Mouse (Mus musculus): ENCODE results near the gene Mical2. TPM values are rescaled to one million over a fixed set of nuclear protein-coding genes. Genes with fewer than 3 reads are reported as not detected.

Mical2 gene
- polyA plus RNA-seq, 1 experiment from 2014 or later = 12.5 TPM

DNA sequence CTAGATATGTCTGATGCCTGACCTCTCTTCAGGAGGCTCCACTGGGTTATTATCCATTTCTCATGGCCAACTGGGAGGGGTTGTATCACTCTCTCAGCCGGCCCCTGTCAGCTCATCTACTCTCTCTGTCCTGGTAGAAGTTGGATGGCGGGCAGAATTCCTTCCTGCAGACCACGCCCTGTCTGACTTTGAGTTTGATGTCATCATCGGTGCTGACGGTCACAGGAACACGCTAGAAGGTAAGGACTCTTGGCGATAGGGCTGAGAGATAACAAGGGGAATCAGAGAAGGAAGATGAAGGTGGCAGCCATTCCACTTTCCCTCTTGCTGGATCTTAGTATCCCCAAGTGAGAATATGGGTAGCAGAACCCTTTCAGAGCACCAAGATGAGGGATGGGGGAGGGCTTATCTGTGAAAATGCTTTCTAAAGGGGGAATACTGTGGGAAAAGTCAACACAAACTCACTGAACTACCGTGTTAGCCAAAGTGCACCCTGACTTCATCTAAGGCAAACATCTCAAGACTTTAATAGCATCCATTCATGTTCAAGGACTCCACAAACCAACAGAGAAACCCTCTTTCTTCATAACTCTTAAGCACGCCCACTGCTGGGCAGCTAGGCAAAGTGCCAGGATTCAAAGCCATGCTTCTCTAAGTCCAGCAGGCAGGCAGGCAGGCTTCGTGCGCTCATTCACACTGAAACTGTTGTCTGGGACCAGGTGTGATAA lies 83.8 kb downstream of the Mical2 start:
- Histone ChIP-seq H3K36me3 (no peaks in the 10 kb centered on the region), H3K9me3 (no peaks in the 10 kb centered on the region), H3K27ac (peak overlapping the region; percentile 50; the same call in 1 of the 2 replicates), H3K4me2 (no peak overlapping the region), H3K27me3 (replicated peaks) (no peaks in the 10 kb centered on the region), H3K9ac (no peak overlapping the region), H3K4me1 (no peaks in the 10 kb centered on the region), H3K4me3 (replicated peaks) (no peak overlapping the region)
- 0 out of 2 replicates have a peak, but pooled peaks have one; percentile 45 for ATAC-seq (ENCODE audit: insufficient read depth, low FRiP score, low read depth)
- 72% methylated on average over 11 of the region's 11 CpGs for WGBS

DNA sequence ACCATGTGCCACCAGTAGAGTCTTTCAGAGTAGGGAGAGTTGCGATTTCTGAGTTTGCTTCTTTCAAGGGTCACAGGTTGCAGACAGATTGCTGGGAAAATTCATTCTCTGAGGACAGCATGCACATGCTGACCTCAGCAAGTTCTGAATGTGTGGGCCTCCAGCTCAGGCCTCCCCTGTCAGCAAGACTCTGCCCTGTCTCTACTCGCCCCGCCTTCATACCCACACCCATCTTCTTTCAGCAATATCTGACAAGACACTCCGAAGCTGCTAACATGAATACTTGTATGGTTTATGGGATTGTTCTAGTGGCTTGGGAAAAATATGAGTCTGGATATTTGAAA lies 84.3 kb downstream of the Mical2 start:
- Histone ChIP-seq H3K27ac (peak overlapping the region; percentile 50; the same call in 1 of the 2 replicates), H3K4me2 (no peak overlapping the region), H3K9ac (no peak overlapping the region), H3K4me1 (no peaks in the 10 kb centered on the region), H3K9me3 (no peaks in the 10 kb centered on the region), H3K27me3 (replicated peaks) (no peaks in the 10 kb centered on the region), H3K4me3 (replicated peaks) (no peak overlapping the region), H3K36me3 (no peaks in the 10 kb centered on the region)
- WGBS = 77% methylated on average over 4 of the region's 4 CpGs
- no peak for ATAC-seq (ENCODE audit: insufficient read depth, low FRiP score, low read depth)

DNA sequence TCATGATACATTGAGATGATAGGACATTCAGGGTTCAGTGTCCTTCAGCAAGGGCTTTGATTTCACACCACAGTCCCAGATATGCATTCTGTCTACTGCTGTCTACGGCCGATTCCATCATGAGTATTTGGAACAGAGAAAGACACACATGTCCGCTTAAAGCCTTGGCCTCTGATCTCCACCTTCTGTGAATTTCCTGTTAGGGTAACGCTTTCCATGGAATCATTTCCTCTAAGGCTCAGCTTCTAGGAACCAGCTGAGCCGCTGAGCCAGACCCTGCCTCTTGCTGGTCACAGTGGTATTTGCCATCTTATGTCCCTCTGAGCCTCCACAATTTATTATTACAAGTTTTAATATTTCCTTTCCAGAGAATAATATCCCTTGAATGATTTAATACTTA lies 87.6 kb downstream of the Mical2 start:
- Histone ChIP-seq H3K27me3 (replicated peaks) (no peaks in the 10 kb centered on the region), H3K4me2 (no peak overlapping the region), H3K4me3 (replicated peaks) (no peak overlapping the region), H3K27ac (no peak overlapping the region), H3K9ac (no peak overlapping the region), H3K4me1 (no peaks in the 10 kb centered on the region), H3K36me3 (no peaks in the 10 kb centered on the region), H3K9me3 (no peaks in the 10 kb centered on the region)
- no peak for ATAC-seq (ENCODE audit: insufficient read depth, low FRiP score, low read depth)
- WGBS = 70% methylated on average over 5 of the region's 5 CpGs

DNA sequence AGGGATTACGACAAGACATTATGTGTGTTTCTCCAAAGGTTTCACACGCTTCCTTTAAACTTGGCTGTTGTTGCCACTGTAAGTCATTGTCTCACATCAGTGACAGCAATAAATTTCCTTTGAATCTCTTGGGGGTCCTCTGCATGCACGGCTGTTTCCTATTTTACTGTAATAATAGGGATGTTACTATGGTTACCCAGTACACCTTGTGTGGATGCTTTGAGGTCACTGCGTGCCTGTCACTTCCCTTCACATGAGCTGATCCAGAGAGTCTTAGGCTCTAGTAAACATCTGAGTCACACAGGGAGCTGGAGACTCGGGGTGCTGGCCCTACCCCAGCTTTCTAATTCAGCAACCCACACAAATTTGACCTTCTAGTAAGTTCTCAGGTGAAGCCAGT lies 88.0 kb downstream of the Mical2 start:
- Histone ChIP-seq H3K4me2 (no peak overlapping the region), H3K4me3 (replicated peaks) (no peak overlapping the region), H3K9me3 (no peaks in the 10 kb centered on the region), H3K27me3 (replicated peaks) (no peaks in the 10 kb centered on the region), H3K4me1 (no peaks in the 10 kb centered on the region), H3K9ac (no peak overlapping the region), H3K36me3 (no peaks in the 10 kb centered on the region), H3K27ac (no peak overlapping the region)
- 54% methylated on average over 5 of the region's 5 CpGs for WGBS
- ATAC-seq (ENCODE audit: insufficient read depth, low FRiP score, low read depth) = no peak

DNA sequence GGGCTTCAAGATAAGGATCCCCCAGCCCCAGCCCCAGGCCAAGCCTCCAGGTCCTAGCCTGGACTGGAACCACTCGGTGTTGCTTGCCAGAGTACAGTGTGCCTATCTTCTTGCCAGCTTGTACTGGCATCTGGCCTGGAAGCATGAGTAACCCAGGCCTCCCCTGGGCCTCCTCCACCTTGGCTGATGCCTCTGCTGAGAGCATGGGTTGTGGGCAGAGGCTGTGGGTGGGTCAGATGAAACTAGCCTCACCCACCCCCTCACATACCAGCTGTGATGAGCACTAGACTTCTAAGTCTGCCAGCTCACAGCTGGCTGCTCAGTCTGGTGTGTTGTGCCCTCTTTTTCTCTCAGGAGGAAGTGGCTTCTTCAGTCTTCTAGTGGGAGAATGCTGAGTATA lies 90.6 kb downstream of the Mical2 start:
- Histone ChIP-seq H3K4me1 (0 out of 2 replicates have a peak, but pooled peaks cover 3% of the 10 kb centered on the region), H3K27ac (no peak overlapping the region), H3K4me2 (no peak overlapping the region), H3K9ac (no peak overlapping the region), H3K36me3 (no peaks in the 10 kb centered on the region), H3K27me3 (replicated peaks) (no peaks in the 10 kb centered on the region), H3K4me3 (replicated peaks) (no peak overlapping the region), H3K9me3 (no peaks in the 10 kb centered on the region)
- ATAC-seq (ENCODE audit: insufficient read depth, low FRiP score, low read depth) = 0 out of 2 replicates have a peak, but pooled peaks have one; percentile 16
- 83% methylated on average over 1 of the region's 1 CpGs for WGBS

DNA sequence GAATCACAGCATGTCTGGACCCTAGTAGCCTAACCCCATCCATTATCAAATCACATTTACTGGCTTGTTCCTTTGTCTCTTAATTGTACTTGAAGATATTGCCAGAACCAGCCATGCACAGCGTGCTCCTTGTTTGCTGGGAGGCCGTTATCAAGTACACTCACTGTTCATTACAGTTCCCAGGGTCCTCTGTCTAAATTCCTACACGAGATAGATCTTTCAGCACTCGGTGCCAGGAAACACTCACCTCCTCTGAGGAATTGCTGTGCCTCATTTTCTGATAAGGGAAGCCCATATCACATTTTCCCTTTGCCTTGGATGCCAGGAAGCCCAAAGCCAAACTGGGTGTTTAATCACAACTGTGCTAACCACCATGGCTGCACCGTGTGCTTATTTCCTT lies 91.8 kb downstream of the Mical2 start:
- Histone ChIP-seq H3K27ac (no peak overlapping the region), H3K9ac (no peak overlapping the region), H3K36me3 (no peaks in the 10 kb centered on the region), H3K4me2 (no peak overlapping the region), H3K9me3 (no peaks in the 10 kb centered on the region), H3K4me1 (0 out of 2 replicates have a peak, but pooled peaks cover 3% of the 10 kb centered on the region), H3K27me3 (replicated peaks) (no peaks in the 10 kb centered on the region), H3K4me3 (replicated peaks) (no peak overlapping the region)
- no peak; the same call in 1 of the 2 replicates for ATAC-seq (ENCODE audit: insufficient read depth, low FRiP score, low read depth)
- 44% methylated on average over 5 of the region's 5 CpGs for WGBS

DNA sequence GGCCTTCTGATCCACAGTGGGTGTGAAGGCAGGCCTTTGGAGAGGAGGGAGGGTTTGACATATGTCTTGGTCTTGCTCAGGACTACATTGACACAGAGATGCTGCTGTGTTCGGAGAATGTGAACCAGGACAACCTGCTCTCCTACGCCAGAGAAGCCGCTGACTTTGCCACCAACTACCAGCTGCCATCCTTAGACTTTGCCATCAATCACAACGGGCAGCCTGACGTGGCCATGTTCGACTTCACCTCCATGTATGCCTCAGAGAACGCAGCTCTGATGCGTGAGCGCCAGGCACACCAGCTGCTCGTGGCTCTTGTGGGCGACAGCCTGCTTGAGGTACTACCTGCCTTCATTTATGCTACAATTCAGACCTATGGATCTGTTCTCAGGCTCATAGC lies 92.7 kb downstream of the Mical2 start:
- WGBS = 94% methylated on average over 11 of the region's 11 CpGs
- Histone ChIP-seq H3K36me3 (peaks cover under 1% of the 10 kb centered on the region; the same call in 1 of the 2 replicates), H3K9ac (no peak overlapping the region), H3K4me2 (no peak overlapping the region), H3K4me1 (0 out of 2 replicates have a peak, but pooled peaks cover 3% of the 10 kb centered on the region), H3K9me3 (no peaks in the 10 kb centered on the region), H3K27me3 (replicated peaks) (no peaks in the 10 kb centered on the region), H3K27ac (no peak overlapping the region), H3K4me3 (replicated peaks) (no peak overlapping the region)
- no peak for ATAC-seq (ENCODE audit: insufficient read depth, low FRiP score, low read depth)

DNA sequence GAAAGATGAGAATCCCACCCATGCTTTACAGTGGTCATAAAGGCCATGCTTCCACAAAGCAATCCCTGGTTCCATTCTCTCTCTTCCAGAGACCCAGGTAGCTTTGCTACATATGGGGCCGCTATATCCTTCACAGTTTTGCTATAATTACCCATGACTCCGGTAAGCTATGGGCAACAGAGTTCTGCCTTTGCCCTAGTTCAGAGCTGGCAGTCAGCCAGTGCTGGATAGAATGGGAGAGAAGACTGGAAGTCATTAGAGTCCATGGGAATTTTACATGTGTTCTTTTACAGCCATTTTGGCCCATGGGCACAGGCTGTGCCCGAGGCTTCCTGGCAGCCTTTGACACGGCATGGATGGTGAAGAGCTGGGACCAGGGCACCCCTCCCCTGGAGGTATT lies 93.8 kb downstream of the Mical2 start:
- H3K9me3 ChIP-seq = no peaks in the 10 kb centered on the region
- peaks cover 5% of the 10 kb centered on the region; the same call in 1 of the 2 replicates for H3K36me3 ChIP-seq
- H3K4me2 ChIP-seq = no peak overlapping the region
- no peaks in the 10 kb centered on the region for H3K27me3 ChIP-seq (replicated peaks)
- H3K27ac ChIP-seq = no peak overlapping the region
- H3K4me3 ChIP-seq (replicated peaks) = no peak overlapping the region
- WGBS = 70% methylated on average over 4 of the region's 4 CpGs
- H3K9ac ChIP-seq = no peak overlapping the region
- H3K4me1 ChIP-seq = 0 out of 2 replicates have a peak, but pooled peaks cover 3% of the 10 kb centered on the region
- ATAC-seq (ENCODE audit: insufficient read depth, low FRiP score, low read depth) = no peak

DNA sequence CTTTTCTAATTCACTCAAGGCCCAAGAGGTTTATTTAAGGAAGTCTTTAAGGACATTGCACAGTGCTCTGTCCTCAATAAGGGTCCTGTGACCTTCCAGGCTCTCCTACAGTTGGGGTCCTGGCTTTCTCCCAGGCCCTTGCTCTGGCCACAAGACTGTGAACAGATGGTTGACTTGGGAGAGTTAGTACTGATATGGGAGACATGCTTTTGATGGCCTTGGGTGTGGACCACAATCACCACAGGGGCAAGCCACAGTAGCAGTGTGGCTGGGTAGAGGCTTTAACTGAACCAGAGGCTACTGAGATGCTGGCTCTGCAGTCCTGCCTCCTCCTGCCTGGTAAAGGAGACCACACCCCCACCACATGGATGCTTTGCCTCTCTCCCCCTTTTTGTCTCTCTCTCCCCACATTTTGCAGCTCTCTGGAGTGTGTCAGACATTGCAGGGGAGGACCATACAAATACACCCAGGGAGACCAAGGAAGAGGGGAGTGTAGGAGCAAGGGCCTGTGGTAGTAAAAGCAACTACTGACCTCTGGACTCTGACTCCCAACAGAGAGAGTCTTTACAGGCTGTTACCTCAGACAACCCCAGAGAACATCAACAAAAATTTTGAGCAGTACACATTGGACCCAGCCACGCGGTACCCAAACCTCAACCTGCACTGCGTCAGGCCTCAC lies 94.5 kb downstream of the Mical2 start:
- ATAC-seq (ENCODE audit: insufficient read depth, low FRiP score, low read depth) = no peak
- Histone ChIP-seq H3K27ac (no peak overlapping the region), H3K36me3 (peaks cover 7% of the 10 kb centered on the region; the same call in 1 of the 2 replicates), H3K4me2 (no peak overlapping the region), H3K9ac (no peak overlapping the region), H3K27me3 (replicated peaks) (no peaks in the 10 kb centered on the region), H3K4me3 (replicated peaks) (no peak overlapping the region), H3K4me1 (0 out of 2 replicates have a peak, but pooled peaks cover 3% of the 10 kb centered on the region), H3K9me3 (no peaks in the 10 kb centered on the region)
- 93% methylated on average over 3 of the region's 3 CpGs for WGBS

DNA sequence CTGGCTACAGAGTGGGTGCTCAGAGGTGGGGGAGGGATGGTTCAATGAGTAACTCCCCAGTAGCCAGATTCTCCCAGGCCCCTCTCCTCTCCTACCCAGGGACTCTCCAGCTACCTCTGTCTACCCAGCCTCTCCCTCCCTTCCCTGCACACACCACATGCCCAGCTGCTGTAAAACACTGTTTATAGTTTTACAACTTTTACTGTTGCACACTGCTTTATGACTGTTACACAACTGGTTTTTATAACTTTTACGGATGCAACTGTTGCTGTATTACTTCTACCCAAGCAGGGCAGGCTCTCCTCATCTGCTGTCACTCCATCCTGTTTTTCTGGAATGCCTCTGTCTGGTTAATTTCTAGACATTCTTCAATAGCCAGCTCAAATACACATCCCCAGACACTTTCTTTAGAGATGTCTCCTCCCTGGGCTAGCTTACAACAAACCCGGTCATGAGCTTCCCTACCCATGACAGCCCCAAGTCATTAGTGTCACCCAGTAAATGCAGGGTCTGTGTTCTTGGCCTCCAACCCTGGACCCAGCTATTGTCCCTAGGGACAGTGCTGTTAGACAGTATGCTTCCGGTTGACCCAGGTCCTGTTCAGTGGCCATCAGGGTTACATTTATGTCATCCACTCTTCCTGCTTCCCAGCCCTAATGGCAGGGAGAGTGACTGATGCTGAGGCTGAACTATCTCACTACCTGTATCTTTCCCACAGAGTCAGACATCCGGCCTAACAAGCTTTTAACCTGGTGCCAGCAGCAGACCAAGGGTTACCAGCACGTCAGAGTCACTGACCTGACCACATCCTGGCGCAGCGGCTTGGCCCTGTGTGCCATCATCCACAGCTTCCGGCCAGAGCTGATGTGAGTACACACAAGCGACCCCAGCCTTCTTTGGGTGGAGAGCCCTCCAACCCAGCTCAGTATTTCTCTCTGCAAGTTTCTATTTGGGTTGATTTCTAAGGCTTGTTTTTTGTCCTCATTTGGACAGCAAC lies 96.4 kb downstream of the Mical2 start:
- Histone ChIP-seq H3K27me3 (replicated peaks) (no peaks in the 10 kb centered on the region), H3K27ac (no peak overlapping the region), H3K4me3 (replicated peaks) (no peak overlapping the region), H3K4me2 (no peak overlapping the region), H3K9ac (no peak overlapping the region), H3K9me3 (no peaks in the 10 kb centered on the region), H3K36me3 (peaks cover 7% of the 10 kb centered on the region; the same call in 1 of the 2 replicates), H3K4me1 (0 out of 2 replicates have a peak, but pooled peaks cover 3% of the 10 kb centered on the region)
- no peak for ATAC-seq (ENCODE audit: insufficient read depth, low FRiP score, low read depth)
- 78% methylated on average over 9 of the region's 9 CpGs for WGBS

DNA sequence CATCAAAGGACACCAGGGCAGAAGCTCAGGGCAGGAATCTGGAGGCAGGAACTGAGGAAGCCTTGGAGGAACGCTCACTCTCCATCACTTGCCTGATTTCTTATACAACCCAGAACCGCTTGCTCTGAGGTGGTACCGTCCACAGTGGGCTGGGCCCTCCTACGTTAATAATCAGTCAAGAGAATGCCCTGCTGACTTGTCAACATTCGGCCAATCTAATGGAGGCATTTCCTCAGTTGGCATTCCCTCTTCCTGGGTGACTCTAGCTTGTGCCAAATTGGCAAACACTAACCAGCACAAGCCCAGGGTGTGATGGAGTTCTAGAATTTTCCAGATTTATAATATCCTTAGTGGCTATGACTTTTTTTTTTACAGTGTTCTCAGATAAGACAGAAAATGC lies 98.9 kb downstream of the Mical2 start:
- Histone ChIP-seq H3K4me2 (no peak overlapping the region), H3K4me1 (0 out of 2 replicates have a peak, but pooled peaks cover 2% of the 10 kb centered on the region), H3K9ac (no peak overlapping the region), H3K36me3 (peaks cover 7% of the 10 kb centered on the region; the same call in 1 of the 2 replicates), H3K4me3 (replicated peaks) (no peak overlapping the region), H3K9me3 (no peaks in the 10 kb centered on the region), H3K27ac (no peak overlapping the region), H3K27me3 (replicated peaks) (no peaks in the 10 kb centered on the region)
- WGBS = 88% methylated on average over 5 of the region's 5 CpGs
- no peak for ATAC-seq (ENCODE audit: insufficient read depth, low FRiP score, low read depth)
